Mouse (Mus musculus): Measurements from ENCODE around the gene Mettl17. TPM values are rescaled to one million over a fixed set of nuclear protein-coding genes. Genes with fewer than 3 reads are reported as not detected.
"Not testable (repeated sequence)": the region's sequence is repeated elsewhere in the genome, so short reads cannot be mapped to it uniquely, and the experiment has no call there.

Gene Mettl17
- polyA plus RNA-seq, 1 experiment from 2014 or later = 58.9 TPM

GRCm38 (mm10) chr14:51863603-51864002 is 21.0 kb upstream of the Mettl17 start:
- not testable (repeated sequence) for H3K27me3 ChIP-seq (ENCODE audit: control insufficient read depth, insufficient read depth, low read length); H3K4me3 ChIP-seq (ENCODE audit: low read depth, low read length); ATAC-seq (ENCODE audit: insufficient read depth, low FRiP score, low TSS enrichment); H3K4me2 ChIP-seq (ENCODE audit: low read depth); H3K36me3 ChIP-seq (ENCODE audit: control insufficient read depth, insufficient read depth, low read length); H3K27ac ChIP-seq (ENCODE audit: low read depth, low read length); H3K4me1 ChIP-seq (ENCODE audit: control insufficient read depth, insufficient read depth, low read length); H3K9ac ChIP-seq (ENCODE audit: low read length); H3K9me3 ChIP-seq (ENCODE audit: control insufficient read depth, low read length)
- peak; percentile 26 for DNase-seq (ENCODE audit: low spot score)
- 22% methylated on average over 1 of the region's 1 CpGs for WGBS

GRCm38 (mm10) chr14:51870756-51871155 is 13.9 kb upstream of the Mettl17 start:
- DNase-seq (ENCODE audit: low spot score) = no peak
- WGBS = 73% methylated on average over 2 of the region's 2 CpGs

GRCm38 (mm10) chr14:51871741-51872140 is 12.9 kb upstream of the Mettl17 start:
- no peaks in the 10 kb centered on the region for H3K36me3 ChIP-seq (ENCODE audit: control insufficient read depth, insufficient read depth, low read length)
- no peak overlapping the region for H3K4me2 ChIP-seq (ENCODE audit: low read depth)
- ATAC-seq (ENCODE audit: insufficient read depth, low FRiP score, low TSS enrichment) (no peak), DNase-seq (ENCODE audit: low spot score) (no peak)
- no peak overlapping the region for H3K27ac ChIP-seq (ENCODE audit: low read depth, low read length)
- H3K27me3 ChIP-seq (ENCODE audit: control insufficient read depth, insufficient read depth, low read length) = no peaks in the 10 kb centered on the region
- no peaks in the 10 kb centered on the region for H3K4me1 ChIP-seq (ENCODE audit: control insufficient read depth, insufficient read depth, low read length)
- H3K9me3 ChIP-seq (ENCODE audit: control insufficient read depth, low read length) = no peaks in the 10 kb centered on the region
- H3K4me3 ChIP-seq (ENCODE audit: low read depth, low read length) = no peak overlapping the region
- H3K9ac ChIP-seq (ENCODE audit: low read length) = no peak overlapping the region
- WGBS = 82% methylated on average over 9 of the region's 9 CpGs

More at GRCm38 (mm10) chr14:51870756-51871155, 13.9 kb upstream of the Mettl17 start:
- Histone ChIP-seq H3K36me3 (ENCODE audit: control insufficient read depth, insufficient read depth, low read length) (no peaks in the 10 kb centered on the region), H3K27me3 (ENCODE audit: control insufficient read depth, insufficient read depth, low read length) (no peaks in the 10 kb centered on the region), H3K9me3 (ENCODE audit: control insufficient read depth, low read length) (no peaks in the 10 kb centered on the region), H3K4me2 (ENCODE audit: low read depth) (no peak overlapping the region), H3K27ac (ENCODE audit: low read depth, low read length) (no peak overlapping the region), H3K9ac (ENCODE audit: low read length) (no peak overlapping the region), H3K4me3 (ENCODE audit: low read depth, low read length) (no peak overlapping the region), H3K4me1 (ENCODE audit: control insufficient read depth, insufficient read depth, low read length) (no peaks in the 10 kb centered on the region)
- ATAC-seq (ENCODE audit: insufficient read depth, low FRiP score, low TSS enrichment) = no peak

GRCm38 (mm10) chr14:51877517-51877916 is 7.1 kb upstream of the Mettl17 start:
- ATAC-seq (ENCODE audit: insufficient read depth, low FRiP score, low TSS enrichment) (no peak), DNase-seq (ENCODE audit: low spot score) (no peak)
- Histone ChIP-seq H3K27ac (ENCODE audit: low read depth, low read length) (no peak overlapping the region), H3K27me3 (ENCODE audit: control insufficient read depth, insufficient read depth, low read length) (no peaks in the 10 kb centered on the region), H3K9me3 (ENCODE audit: control insufficient read depth, low read length) (no peaks in the 10 kb centered on the region), H3K36me3 (ENCODE audit: control insufficient read depth, insufficient read depth, low read length) (no peaks in the 10 kb centered on the region), H3K4me2 (ENCODE audit: low read depth) (no peak overlapping the region), H3K4me1 (ENCODE audit: control insufficient read depth, insufficient read depth, low read length) (no peaks in the 10 kb centered on the region), H3K4me3 (ENCODE audit: low read depth, low read length) (no peak overlapping the region), H3K9ac (ENCODE audit: low read length) (no peak overlapping the region)
- WGBS = 78% methylated on average over 3 of the region's 3 CpGs

DNA sequence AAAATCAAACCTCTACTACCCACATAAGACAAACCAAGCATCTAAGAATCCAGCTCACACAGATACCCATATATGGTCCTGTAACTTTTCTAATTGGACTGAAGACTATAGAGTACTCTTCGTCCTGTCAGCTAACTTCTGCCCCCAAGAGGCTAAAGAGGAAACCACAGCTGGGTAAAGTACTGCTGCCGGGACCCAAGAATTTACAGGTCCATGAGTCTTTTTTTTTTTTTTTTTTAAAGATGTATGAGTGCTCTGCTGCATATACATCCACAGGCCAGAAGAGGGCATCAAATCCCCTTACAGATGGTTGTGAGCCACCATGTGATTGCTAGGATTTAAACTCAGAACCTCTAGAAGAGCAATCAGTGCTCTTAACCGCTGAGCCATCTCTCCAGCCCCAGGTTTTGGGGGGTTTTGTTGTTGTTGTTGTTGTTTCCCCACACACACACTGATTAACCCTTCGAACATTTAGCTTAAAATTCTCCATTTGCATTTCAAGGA is 1.1 kb upstream of the Mettl17 start:
- peak; percentile 71 for DNase-seq (ENCODE audit: low spot score)

GRCm38 (mm10) chr14:51884031-51884544 is 554 bp upstream of the Mettl17 start:
- DNase-seq (ENCODE audit: low spot score) = no peak
- WGBS = 1% methylated on average over 14 of the region's 14 CpGs

More for the DNA sequence above, 1.1 kb upstream of the Mettl17 start:
- Histone ChIP-seq H3K4me2 (ENCODE audit: low read depth) (peak overlapping the region; percentile 81), H3K36me3 (ENCODE audit: control insufficient read depth, insufficient read depth, low read length) (peaks cover 6% of the 10 kb centered on the region; the same call in 1 of the 2 replicates), H3K27me3 (ENCODE audit: control insufficient read depth, insufficient read depth, low read length) (no peaks in the 10 kb centered on the region), H3K4me3 (ENCODE audit: low read depth, low read length) (peak overlapping the region; percentile 82), H3K9ac (ENCODE audit: low read length) (peak overlapping the region; percentile 35), H3K9me3 (ENCODE audit: control insufficient read depth, low read length) (no peaks in the 10 kb centered on the region), H3K4me1 (ENCODE audit: control insufficient read depth, insufficient read depth, low read length) (peaks cover 6% of the 10 kb centered on the region; the same call in 1 of the 2 replicates), H3K27ac (ENCODE audit: low read depth, low read length) (peak overlapping the region; percentile 39; the same call in 1 of the 2 replicates)
- WGBS = 2% methylated on average over 4 of the region's 4 CpGs
- peak; percentile 36 for ATAC-seq (ENCODE audit: insufficient read depth, low FRiP score, low TSS enrichment)

GRCm38 (mm10) chr14:51886051-51886450 is 1.4 kb downstream of the Mettl17 start:
- no peak for DNase-seq (ENCODE audit: low spot score)
- WGBS = 58% methylated on average over 6 of the region's 6 CpGs
- H3K27me3 ChIP-seq (ENCODE audit: control insufficient read depth, insufficient read depth, low read length) = no peaks in the 10 kb centered on the region
- no peak overlapping the region for H3K9ac ChIP-seq (ENCODE audit: low read length)
- peak overlapping the region; percentile 82; the same call in 1 of the 2 replicates for H3K4me3 ChIP-seq (ENCODE audit: low read depth, low read length)
- no peak overlapping the region for H3K27ac ChIP-seq (ENCODE audit: low read depth, low read length)
- H3K4me2 ChIP-seq (ENCODE audit: low read depth) = peak overlapping the region; percentile 81; the same call in 1 of the 2 replicates
- peaks cover 19% of the 10 kb centered on the region for H3K36me3 ChIP-seq (ENCODE audit: control insufficient read depth, insufficient read depth, low read length)
- no peaks in the 10 kb centered on the region for H3K9me3 ChIP-seq (ENCODE audit: control insufficient read depth, low read length)
- H3K4me1 ChIP-seq (ENCODE audit: control insufficient read depth, insufficient read depth, low read length) = peaks cover 6% of the 10 kb centered on the region; the same call in 1 of the 2 replicates
- ATAC-seq (ENCODE audit: insufficient read depth, low FRiP score, low TSS enrichment) = no peak

More at GRCm38 (mm10) chr14:51884031-51884544, 554 bp upstream of the Mettl17 start:
- Histone ChIP-seq H3K27me3 (ENCODE audit: control insufficient read depth, insufficient read depth, low read length) (no peaks in the 10 kb centered on the region), H3K4me3 (ENCODE audit: low read depth, low read length) (peak overlapping the region; percentile 82), H3K9ac (ENCODE audit: low read length) (peak overlapping the region; percentile 35), H3K4me2 (ENCODE audit: low read depth) (peak overlapping the region; percentile 81), H3K27ac (ENCODE audit: low read depth, low read length) (peak overlapping the region; percentile 39; the same call in 1 of the 2 replicates), H3K36me3 (ENCODE audit: control insufficient read depth, insufficient read depth, low read length) (peaks cover 6% of the 10 kb centered on the region; the same call in 1 of the 2 replicates), H3K4me1 (ENCODE audit: control insufficient read depth, insufficient read depth, low read length) (peaks cover 6% of the 10 kb centered on the region; the same call in 1 of the 2 replicates), H3K9me3 (ENCODE audit: control insufficient read depth, low read length) (no peaks in the 10 kb centered on the region)
- ATAC-seq (ENCODE audit: insufficient read depth, low FRiP score, low TSS enrichment) = peak; percentile 41

DNA sequence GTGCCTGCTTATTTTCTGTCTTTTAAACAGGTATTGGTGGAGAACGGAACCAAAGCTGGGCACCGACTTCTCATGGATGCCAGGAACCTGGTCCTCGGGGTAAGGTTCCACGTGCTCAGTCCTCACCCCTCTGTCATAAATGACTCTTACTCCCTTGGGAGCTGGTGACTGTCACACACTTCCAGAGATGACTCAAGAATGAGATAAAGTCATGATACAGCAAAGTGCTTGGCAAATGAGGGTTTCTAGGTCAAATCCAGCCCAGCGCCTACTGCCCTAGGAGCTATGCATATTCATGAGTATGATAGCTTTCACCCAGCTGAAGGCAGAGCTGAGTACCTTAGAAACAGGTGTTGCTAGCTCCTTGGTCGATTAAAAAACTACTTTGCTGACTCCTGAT is 5.2 kb downstream of the Mettl17 start:
- H3K36me3 ChIP-seq (ENCODE audit: control insufficient read depth, insufficient read depth, low read length) = peaks cover 21% of the 10 kb centered on the region
- no peak overlapping the region for H3K9ac ChIP-seq (ENCODE audit: low read length)
- no peak overlapping the region for H3K4me2 ChIP-seq (ENCODE audit: low read depth)
- H3K9me3 ChIP-seq (ENCODE audit: control insufficient read depth, low read length) = no peaks in the 10 kb centered on the region
- H3K4me1 ChIP-seq (ENCODE audit: control insufficient read depth, insufficient read depth, low read length) = peaks cover 6% of the 10 kb centered on the region; the same call in 1 of the 2 replicates
- no peak overlapping the region for H3K27ac ChIP-seq (ENCODE audit: low read depth, low read length)
- ATAC-seq (ENCODE audit: insufficient read depth, low FRiP score, low TSS enrichment) = no peak
- no peak for DNase-seq (ENCODE audit: low spot score)
- H3K4me3 ChIP-seq (ENCODE audit: low read depth, low read length) = no peak overlapping the region
- WGBS = 88% methylated on average over 6 of the region's 6 CpGs
- no peaks in the 10 kb centered on the region for H3K27me3 ChIP-seq (ENCODE audit: control insufficient read depth, insufficient read depth, low read length)

Measured in neural tube, embryonic 11.5 days (tissue).